ENCODE assay signal across 11 mouse cellular contexts in genomic region chr14:31173537-31173936, GRCm38 (mm10). TPM values are rescaled to one million over a fixed set of nuclear protein-coding genes. Genes with fewer than 3 reads are reported as not detected.
"Had no signal": no experiment of that assay in that cellular context is flagged by ENCODE, and none has a peak within 500 bp of the region (broad histone marks: within the 10 kb centered on the region; RNA-seq: fewer than 3 reads in every experiment).

No protein-coding gene starts in this region.

- H3K27ac ChIP-seq: limb, embryonic 12.5 days; liver, embryonic 14.5 days; midbrain, embryonic 10.5 days; neural tube, embryonic 12.5 days; stomach, postnatal 0 days had no signal

- H3K4me3 ChIP-seq: limb, embryonic 12.5 days; midbrain, embryonic 10.5 days; neural tube, embryonic 12.5 days had no signal

- H3K27me3 ChIP-seq: limb, embryonic 12.5 days; neural tube, embryonic 12.5 days had no signal

- H3K4me2 ChIP-seq: limb, embryonic 12.5 days; neural tube, embryonic 12.5 days had no signal

- H3K9ac ChIP-seq: limb, embryonic 12.5 days; liver, embryonic 14.5 days; neural tube, embryonic 12.5 days had no signal

- H3K9me3 ChIP-seq: limb, embryonic 12.5 days; midbrain, embryonic 10.5 days; neural tube, embryonic 12.5 days had no signal

- H3K4me1 ChIP-seq: neural tube, embryonic 12.5 days had no signal

- DNase-seq: lung, adult 2 months; midbrain, embryonic 14.5 days; thymus, postnatal 4 days had no signal

RNA-seq across cellular contexts. Expression of gene Tnnc1, which starts 34.6 kb away (rescaled TPM):
- total RNA-seq: neutrophil, adult 5-6 weeks had no signal
- polyA plus RNA-seq: liver, adult 2 months had no signal

RNA-seq across cellular contexts. Expression of gene Sema3g, which starts 44.1 kb away (rescaled TPM):
- total RNA-seq: megakaryocyte, adult 5-6 weeks had no signal
